Mouse (Mus musculus) layer of hippocampus, postnatal 36 days (tissue): ENCODE measurements around the gene Prokr1. TPM values are rescaled to one million over a fixed set of nuclear protein-coding genes. Genes with fewer than 3 reads are reported as not detected.

ENCODE experiments used
- total RNA-seq, 2 experiments: library from RNA; stranded (reverse); gene quantifications; 2 replicates each; pipeline ENCODE4 v1.2.3; 2021

Gene Prokr1
- total RNA-seq, 2 experiments from 2014 or later, result 0.25 TPM; not detected in 1

Other genes starting within 250 kb of the Prokr1 start
- gene Gkn1, start 239.8 kb downstream of the Prokr1 start, total RNA-seq, result not detected
- gene Gkn2, start 217.4 kb downstream of the Prokr1 start, total RNA-seq, result not detected
- gene Gkn3, start 201.8 kb downstream of the Prokr1 start, total RNA-seq, result 1 to 10 TPM; 1.1 to 3.5 TPM
- gene Bmp10, start 161.7 kb downstream of the Prokr1 start, total RNA-seq, result not detected
- 1 to 10 TPM; 2.7 to 2.9 TPM for gene Arhgap25, start 57.5 kb downstream of the Prokr1 start, total RNA-seq
- gene Aplf, start 81.5 kb upstream of the Prokr1 start, total RNA-seq, result 1 to 10 TPM; 6.2 to 6.5 TPM
- gene Efcc1, start 140.1 kb upstream of the Prokr1 start, total RNA-seq, result 1 to 10 TPM; 3.8 to 5.8 TPM
- 1 to 10 TPM in 1 of 2 experiments, under 1 TPM in 1; 0.82 to 1.5 TPM for gene Gp9, start 187.3 kb upstream of the Prokr1 start, total RNA-seq
- gene Rab43, start 221.4 kb upstream of the Prokr1 start, total RNA-seq, result 10 to 100 TPM; 15.5 to 16.7 TPM
- 1 to 10 TPM; 1.8 to 3.4 TPM for gene Gm45140, start 245.1 kb upstream of the Prokr1 start, total RNA-seq
- 10 to 100 TPM; 29.6 to 30.0 TPM for gene Isy1, start 248.1 kb upstream of the Prokr1 start, total RNA-seq